20 mouse cellular contexts compared by ENCODE assay signal in genomic region chr4:107765196-107765813, GRCm38 (mm10). TPM values are rescaled to one million over a fixed set of nuclear protein-coding genes. Genes with fewer than 3 reads are reported as not detected.
DNase-seq lines count a peak whose midpoint lies in the region; ATAC-seq and TF ChIP-seq lines count a peak whose summit lies in the region.
"Had no signal": no experiment of that assay in that cellular context is flagged by ENCODE, and none has a peak within 500 bp of the region (broad histone marks: within the 10 kb centered on the region; RNA-seq: fewer than 3 reads in every experiment).

No protein-coding gene starts in this region.

- H3K36me3 ChIP-seq in midbrain, embryonic 11.5 days (ENCODE audit: control insufficient read depth, insufficient read depth, low read length) = no peaks in the 10 kb centered on the region
- H3K36me3 ChIP-seq in midbrain, embryonic 14.5 days (ENCODE audit: control insufficient read depth, insufficient read depth, low read length) = no peaks in the 10 kb centered on the region
- H3K36me3 ChIP-seq in forebrain, embryonic 13.5 days (ENCODE audit: poor library complexity, severe bottlenecking) = no peaks in the 10 kb centered on the region
- H3K36me3 ChIP-seq in hindbrain, embryonic 14.5 days (replicated peaks; ENCODE audit: control insufficient read depth, insufficient read depth) = no peaks in the 10 kb centered on the region
- H3K36me3 ChIP-seq in stomach, postnatal 0 days (ENCODE audit: control insufficient read depth, insufficient read depth, low read length) = no peaks in the 10 kb centered on the region
- H3K36me3 ChIP-seq: heart, embryonic 15.5 days; limb, embryonic 15.5 days had no signal

- no peak overlapping the region for H3K4me3 ChIP-seq in midbrain, embryonic 11.5 days (ENCODE audit: low read depth, low read length)
- H3K4me3 ChIP-seq in midbrain, embryonic 14.5 days (replicated peaks; ENCODE audit: low read depth, low read length) = no peak overlapping the region
- H3K4me3 ChIP-seq in forebrain, embryonic 13.5 days = no peak overlapping the region
- H3K4me3 ChIP-seq in hindbrain, embryonic 14.5 days (replicated peaks; ENCODE audit: low read length) = no peak overlapping the region
- no peak overlapping the region for H3K4me3 ChIP-seq in stomach, postnatal 0 days (ENCODE audit: low read depth, low read length)
- H3K4me3 ChIP-seq: heart, embryonic 15.5 days; layer of hippocampus, adult 2 months; limb, embryonic 15.5 days had no signal

- TF ChIP-seq CTCF in stomach, postnatal 0 days (IDR thresholded peaks at IDR 0.05; ENCODE audit: low read depth) = no peak

- H3K27me3 ChIP-seq in midbrain, embryonic 11.5 days (ENCODE audit: control insufficient read depth, insufficient read depth, low read length) = no peaks in the 10 kb centered on the region
- H3K27me3 ChIP-seq in midbrain, embryonic 14.5 days (ENCODE audit: control insufficient read depth, insufficient read depth, low read length) = no peaks in the 10 kb centered on the region
- no peaks in the 10 kb centered on the region for H3K27me3 ChIP-seq in forebrain, embryonic 13.5 days
- H3K27me3 ChIP-seq in hindbrain, embryonic 14.5 days (ENCODE audit: control insufficient read depth, insufficient read depth, low read length) = no peaks in the 10 kb centered on the region
- H3K27me3 ChIP-seq in stomach, postnatal 0 days (ENCODE audit: control insufficient read depth, insufficient read depth, low read length) = no peaks in the 10 kb centered on the region
- H3K27me3 ChIP-seq: limb, embryonic 15.5 days; Patski had no signal

- intact Hi-C loops in left cerebral cortex, postnatal 25 days (cut with DNase I) = no loop called here

- DNase-seq in midbrain, embryonic 11.5 days (ENCODE audit: low spot score, missing footprints) = no peak
- no peak for DNase-seq in midbrain, embryonic 14.5 days
- DNase-seq in hindbrain, embryonic 14.5 days (ENCODE audit: low spot score) = no peak
- DNase-seq in stomach, postnatal 0 days (ENCODE audit: low spot score) = no peak
- DNase-seq in left cerebral cortex, postnatal 25 days (ENCODE audit: low spot score in 2 of 2) = no peak
- DNase-seq in cerebellum, postnatal 10 days = no peak
- no peak for DNase-seq in ovary, postnatal 10 days (ENCODE audit: low spot score)
- DNase-seq: adrenal gland, postnatal 36 days; B cell, adult 2 months; cerebellum, postnatal 36 days; heart, adult 11 months; lung, adult 18-20 months; lung, postnatal 4 days had no signal

- no peak for TF ChIP-seq EP300 in stomach, postnatal 0 days (optimal IDR thresholded peaks at IDR 0.05)

- peak; percentile 35 for ATAC-seq in midbrain, embryonic 11.5 days (ENCODE audit: low FRiP score)
- ATAC-seq in midbrain, embryonic 14.5 days (ENCODE audit: low FRiP score, low TSS enrichment) = no peak; the same call in 1 of the 2 replicates
- peak; percentile 53 for ATAC-seq in forebrain, embryonic 13.5 days
- peak; percentile 34; the same call in 1 of the 2 replicates for ATAC-seq in hindbrain, embryonic 14.5 days (ENCODE audit: low FRiP score)
- ATAC-seq in stomach, postnatal 0 days (ENCODE audit: low FRiP score, low TSS enrichment) = 0 out of 2 replicates have a peak, but pooled peaks have one; percentile 15
- ATAC-seq: inflammation-experienced regulatory T-cells, adult 6 months; Patski had no signal

- no peak overlapping the region for H3K27ac ChIP-seq in midbrain, embryonic 11.5 days (ENCODE audit: low read depth, low read length)
- no peak overlapping the region for H3K27ac ChIP-seq in midbrain, embryonic 14.5 days (replicated peaks; ENCODE audit: low read depth, low read length)
- peak overlapping the region; percentile 14 for H3K27ac ChIP-seq in forebrain, embryonic 13.5 days
- no peak overlapping the region for H3K27ac ChIP-seq in hindbrain, embryonic 14.5 days
- no peak overlapping the region for H3K27ac ChIP-seq in stomach, postnatal 0 days (replicated peaks)
- H3K27ac ChIP-seq: heart, embryonic 15.5 days; kidney, postnatal 0 days; layer of hippocampus, adult 2 months; limb, embryonic 15.5 days had no signal

- H3K9ac ChIP-seq in midbrain, embryonic 11.5 days (ENCODE audit: low read length) = no peak overlapping the region; the same call in 1 of the 2 replicates
- H3K9ac ChIP-seq in midbrain, embryonic 14.5 days (replicated peaks; ENCODE audit: low read length) = no peak overlapping the region
- no peak overlapping the region for H3K9ac ChIP-seq in forebrain, embryonic 13.5 days
- no peak overlapping the region for H3K9ac ChIP-seq in hindbrain, embryonic 14.5 days
- H3K9ac ChIP-seq in stomach, postnatal 0 days (ENCODE audit: low read length) = no peak overlapping the region
- H3K9ac ChIP-seq: heart, embryonic 15.5 days; limb, embryonic 15.5 days had no signal

- peaks cover 8% of the 10 kb centered on the region; the same call in 1 of the 2 replicates for H3K4me1 ChIP-seq in midbrain, embryonic 11.5 days (ENCODE audit: control insufficient read depth, insufficient read depth, low read length)
- peaks cover 7% of the 10 kb centered on the region; the same call in 1 of the 2 replicates for H3K4me1 ChIP-seq in midbrain, embryonic 14.5 days (ENCODE audit: control insufficient read depth, insufficient read depth, low read length)
- peaks cover 22% of the 10 kb centered on the region for H3K4me1 ChIP-seq in forebrain, embryonic 13.5 days
- peaks cover 3% of the 10 kb centered on the region; the same call in 1 of the 2 replicates for H3K4me1 ChIP-seq in hindbrain, embryonic 14.5 days (replicated peaks; ENCODE audit: control insufficient read depth, insufficient read depth, low read length)
- no peaks in the 10 kb centered on the region for H3K4me1 ChIP-seq in stomach, postnatal 0 days (replicated peaks; ENCODE audit: control insufficient read depth, insufficient read depth)
- H3K4me1 ChIP-seq: heart, embryonic 15.5 days had no signal

- 58% methylated on average over 9 of the region's 9 CpGs for WGBS in midbrain, embryonic 11.5 days
- 45% methylated on average over 9 of the region's 9 CpGs for WGBS in midbrain, embryonic 14.5 days
- 42% methylated on average over 9 of the region's 9 CpGs for WGBS in forebrain, embryonic 13.5 days
- 33% methylated on average over 9 of the region's 9 CpGs for WGBS in hindbrain, embryonic 14.5 days
- 68% methylated on average over 9 of the region's 9 CpGs for WGBS in stomach, postnatal 0 days

- H3K4me2 ChIP-seq in midbrain, embryonic 11.5 days = no peak overlapping the region
- no peak overlapping the region for H3K4me2 ChIP-seq in midbrain, embryonic 14.5 days (ENCODE audit: low read length)
- H3K4me2 ChIP-seq in forebrain, embryonic 13.5 days = no peak overlapping the region
- no peak overlapping the region for H3K4me2 ChIP-seq in hindbrain, embryonic 14.5 days (replicated peaks)
- no peak overlapping the region for H3K4me2 ChIP-seq in stomach, postnatal 0 days (replicated peaks; ENCODE audit: low read depth)
- H3K4me2 ChIP-seq: heart, embryonic 15.5 days; limb, embryonic 15.5 days had no signal

- H3K9me3 ChIP-seq in midbrain, embryonic 11.5 days (ENCODE audit: control insufficient read depth, low read length) = no peaks in the 10 kb centered on the region
- no peaks in the 10 kb centered on the region for H3K9me3 ChIP-seq in midbrain, embryonic 14.5 days (ENCODE audit: control insufficient read depth, low read length)
- H3K9me3 ChIP-seq in forebrain, embryonic 13.5 days (replicated peaks) = no peaks in the 10 kb centered on the region
- H3K9me3 ChIP-seq in hindbrain, embryonic 14.5 days (ENCODE audit: control insufficient read depth, low read length) = no peaks in the 10 kb centered on the region
- H3K9me3 ChIP-seq in stomach, postnatal 0 days (ENCODE audit: control insufficient read depth, low read length) = no peaks in the 10 kb centered on the region
- H3K9me3 ChIP-seq: heart, embryonic 15.5 days; limb, embryonic 15.5 days had no signal

RNA-seq across cellular contexts. Expression of gene Lrp8, which starts 36.8 kb away (rescaled TPM):
- 21.3 and 21.4 TPM in 2 replicates for polyA plus RNA-seq in midbrain, embryonic 11.5 days (2014; fragmentation: Nextera tagmentation; extraction: Ambion mirVana)
- 54.3 and 58.1 TPM in 2 replicates for polyA plus RNA-seq in midbrain, embryonic 14.5 days (2014; fragmentation: Nextera tagmentation; extraction: Ambion mirVana)
- polyA plus RNA-seq in forebrain, embryonic 13.5 days (2015; fragmentation: Nextera tagmentation; extraction: Ambion mirVana) = 37.2 and 42.6 TPM in 2 replicates
- 62.2 and 69.5 TPM in 2 replicates for polyA plus RNA-seq in hindbrain, embryonic 14.5 days (2014; fragmentation: Nextera tagmentation; extraction: Ambion mirVana)
- 0.85 and 1.3 TPM in 2 replicates for polyA plus RNA-seq in stomach, postnatal 0 days (2015; fragmentation: Nextera tagmentation; extraction: Ambion mirVana)
- 100 to 1,000 TPM in 1 of 2 experiments, 10 to 100 TPM in 1; 83.4 to 107 TPM for total RNA-seq in left cerebral cortex, postnatal 25 days (2021)
